Mouse (Mus musculus): Measurements from ENCODE around the gene Sf1. TPM values are rescaled to one million over a fixed set of nuclear protein-coding genes. Genes with fewer than 3 reads are reported as not detected.

The Sf1 gene
- polyA plus RNA-seq, 1 experiment from 2014 or later, result 119 TPM

GRCm38 (mm10) chr19:6407109-6407508 is 43.6 kb downstream of the Sf1 start:
- no peak overlapping the region for H3K4me3 ChIP-seq
- no peak overlapping the region for H3K9ac ChIP-seq (replicated peaks)
- H3K4me1 ChIP-seq, result peaks cover 6% of the 10 kb centered on the region
- no peak overlapping the region for H3K4me2 ChIP-seq (replicated peaks)
- H3K27me3 ChIP-seq, result peaks cover 3% of the 10 kb centered on the region; the same call in 1 of the 2 replicates
- no peaks in the 10 kb centered on the region for H3K36me3 ChIP-seq
- H3K9me3 ChIP-seq, result no peaks in the 10 kb centered on the region
- H3K27ac ChIP-seq (replicated peaks), result no peak overlapping the region
- 80% methylated on average over 8 of the region's 8 CpGs for WGBS
- ATAC-seq (replicated peaks), result no peak

- Histone ChIP-seq H3K27ac (replicated peaks) (no peak overlapping the region), H3K4me3 (no peak overlapping the region), H3K4me1 (peaks cover 6% of the 10 kb centered on the region), H3K9me3 (no peaks in the 10 kb centered on the region), H3K27me3 (no peaks in the 10 kb centered on the region), H3K4me2 (replicated peaks) (no peak overlapping the region), H3K9ac (replicated peaks) (no peak overlapping the region), H3K36me3 (no peaks in the 10 kb centered on the region)
- WGBS, result 56% methylated on average over 16 of the region's 16 CpGs
- no peak for ATAC-seq (replicated peaks)
These were observed 44.5 kb downstream of the Sf1 start for GRCm38 (mm10) chr19:6407816-6408510.

GRCm38 (mm10) chr19:6408749-6409148 is 45.3 kb downstream of the Sf1 start:
- H3K36me3 ChIP-seq, result no peaks in the 10 kb centered on the region
- H3K4me1 ChIP-seq, result peaks cover 6% of the 10 kb centered on the region
- no peak for ATAC-seq (replicated peaks)
- WGBS, result 79% methylated on average over 8 of the region's 8 CpGs
- no peak overlapping the region for H3K4me2 ChIP-seq (replicated peaks)
- H3K27ac ChIP-seq (replicated peaks), result no peak overlapping the region
- no peak overlapping the region for H3K4me3 ChIP-seq
- H3K9me3 ChIP-seq, result no peaks in the 10 kb centered on the region
- no peaks in the 10 kb centered on the region for H3K27me3 ChIP-seq
- H3K9ac ChIP-seq (replicated peaks), result no peak overlapping the region

- 75% methylated on average over 5 of the region's 5 CpGs for WGBS
- no peak for ATAC-seq (replicated peaks)
- Histone ChIP-seq H3K27ac (replicated peaks) (no peak overlapping the region), H3K36me3 (no peaks in the 10 kb centered on the region), H3K27me3 (no peaks in the 10 kb centered on the region), H3K9ac (replicated peaks) (no peak overlapping the region), H3K4me1 (peaks cover 6% of the 10 kb centered on the region), H3K9me3 (no peaks in the 10 kb centered on the region), H3K4me2 (replicated peaks) (no peak overlapping the region), H3K4me3 (no peak overlapping the region)
These were observed 45.7 kb downstream of the Sf1 start for GRCm38 (mm10) chr19:6409176-6409575.

- WGBS, result 88% methylated on average over 5 of the region's 5 CpGs
- ATAC-seq (replicated peaks), result no peak
- Histone ChIP-seq H3K9me3 (no peaks in the 10 kb centered on the region), H3K4me1 (peaks cover 9% of the 10 kb centered on the region), H3K27ac (replicated peaks) (no peak overlapping the region), H3K27me3 (no peaks in the 10 kb centered on the region), H3K9ac (replicated peaks) (no peak overlapping the region), H3K4me3 (no peak overlapping the region), H3K4me2 (replicated peaks) (no peak overlapping the region), H3K36me3 (no peaks in the 10 kb centered on the region)
These were observed 46.4 kb downstream of the Sf1 start for GRCm38 (mm10) chr19:6409936-6410335.

GRCm38 (mm10) chr19:6412798-6413197 is 49.3 kb downstream of the Sf1 start:
- Histone ChIP-seq H3K27ac (replicated peaks) (no peak overlapping the region), H3K27me3 (no peaks in the 10 kb centered on the region), H3K9ac (replicated peaks) (no peak overlapping the region), H3K9me3 (no peaks in the 10 kb centered on the region), H3K36me3 (no peaks in the 10 kb centered on the region), H3K4me2 (replicated peaks) (no peak overlapping the region), H3K4me3 (no peak overlapping the region), H3K4me1 (peaks cover 37% of the 10 kb centered on the region)
- no peak for ATAC-seq (replicated peaks)
- WGBS, result 79% methylated on average over 14 of the region's 14 CpGs

- Histone ChIP-seq H3K4me1 (peaks cover 55% of the 10 kb centered on the region), H3K4me2 (replicated peaks) (no peak overlapping the region), H3K27ac (replicated peaks) (peak overlapping the region; percentile 84), H3K4me3 (no peak overlapping the region), H3K36me3 (no peaks in the 10 kb centered on the region), H3K27me3 (no peaks in the 10 kb centered on the region), H3K9me3 (no peaks in the 10 kb centered on the region), H3K9ac (replicated peaks) (no peak overlapping the region)
- WGBS, result 43% methylated on average over 6 of the region's 6 CpGs
- no peak for ATAC-seq (replicated peaks)
These were observed 52.0 kb downstream of the Sf1 start for GRCm38 (mm10) chr19:6415454-6415853.

GRCm38 (mm10) chr19:6416124-6416770 is 52.8 kb downstream of the Sf1 start:
- ATAC-seq (replicated peaks), result peak; percentile 36
- H3K4me2 ChIP-seq (replicated peaks), result peak overlapping the region; percentile 28
- H3K27ac ChIP-seq (replicated peaks), result peak overlapping the region; percentile 84
- no peaks in the 10 kb centered on the region for H3K27me3 ChIP-seq
- 5% methylated on average over 9 of the region's 9 CpGs for WGBS
- peaks cover 58% of the 10 kb centered on the region for H3K4me1 ChIP-seq
- no peak overlapping the region for H3K4me3 ChIP-seq
- H3K9me3 ChIP-seq, result no peaks in the 10 kb centered on the region
- no peaks in the 10 kb centered on the region for H3K36me3 ChIP-seq
- H3K9ac ChIP-seq (replicated peaks), result peak overlapping the region; percentile 31; the same call in 1 of the 2 replicates

- Histone ChIP-seq H3K4me2 (replicated peaks) (0 out of 2 replicates have a peak overlapping the region, but pooled peaks have one; percentile 95), H3K4me3 (0 out of 2 replicates have a peak overlapping the region, but pooled peaks have one; percentile 79), H3K27me3 (no peaks in the 10 kb centered on the region), H3K9ac (replicated peaks) (0 out of 2 replicates have a peak overlapping the region, but pooled peaks have one; percentile 31), H3K27ac (replicated peaks) (peak overlapping the region; percentile 95), H3K36me3 (no peaks in the 10 kb centered on the region), H3K4me1 (peaks cover 65% of the 10 kb centered on the region), H3K9me3 (no peaks in the 10 kb centered on the region)
- 64% methylated on average over 12 of the region's 12 CpGs for WGBS
- no peak for ATAC-seq (replicated peaks)
These were observed 53.6 kb downstream of the Sf1 start for GRCm38 (mm10) chr19:6416894-6417761.

GRCm38 (mm10) chr19:6418233-6418879 is 54.9 kb downstream of the Sf1 start, which contains the start of gene Nrxn2:
TSS of gene Nrxn2 (plus strand) at chr19:6418731.
- Histone ChIP-seq H3K27ac (replicated peaks) (peak within 1 kb of the TSS; percentile 95), H3K4me3 (peak within 1 kb of the TSS; percentile 79), H3K9ac (replicated peaks) (peak within 1 kb of the TSS; percentile 87), H3K36me3 (no peaks in the 10 kb centered on the region), H3K4me2 (replicated peaks) (peak within 1 kb of the TSS; percentile 95), H3K27me3 (no peaks in the 10 kb centered on the region), H3K4me1 (peaks cover 78% of the 10 kb centered on the region), H3K9me3 (no peaks in the 10 kb centered on the region)
- under 1% methylated on average over 43 of the region's 46 CpGs for WGBS
- ATAC-seq (replicated peaks), result peak; percentile 93

GRCm38 (mm10) chr19:6418984-6419692 is 55.6 kb downstream of the Sf1 start:
- peaks cover 85% of the 10 kb centered on the region for H3K4me1 ChIP-seq
- no peaks in the 10 kb centered on the region for H3K9me3 ChIP-seq
- no peaks in the 10 kb centered on the region for H3K36me3 ChIP-seq
- H3K27ac ChIP-seq (replicated peaks), result peak overlapping the region; percentile 95
- H3K4me2 ChIP-seq (replicated peaks), result peak overlapping the region; percentile 95
- ATAC-seq (replicated peaks), result peak; percentile 12
- H3K9ac ChIP-seq (replicated peaks), result peak overlapping the region; percentile 87
- peak overlapping the region; percentile 79 for H3K4me3 ChIP-seq
- WGBS, result 4% methylated on average over 17 of the region's 23 CpGs
- H3K27me3 ChIP-seq, result no peaks in the 10 kb centered on the region

Measured in forebrain, embryonic 15.5 days (tissue).